Mouse (Mus musculus): ENCODE data around the gene Padi2.

DNA sequence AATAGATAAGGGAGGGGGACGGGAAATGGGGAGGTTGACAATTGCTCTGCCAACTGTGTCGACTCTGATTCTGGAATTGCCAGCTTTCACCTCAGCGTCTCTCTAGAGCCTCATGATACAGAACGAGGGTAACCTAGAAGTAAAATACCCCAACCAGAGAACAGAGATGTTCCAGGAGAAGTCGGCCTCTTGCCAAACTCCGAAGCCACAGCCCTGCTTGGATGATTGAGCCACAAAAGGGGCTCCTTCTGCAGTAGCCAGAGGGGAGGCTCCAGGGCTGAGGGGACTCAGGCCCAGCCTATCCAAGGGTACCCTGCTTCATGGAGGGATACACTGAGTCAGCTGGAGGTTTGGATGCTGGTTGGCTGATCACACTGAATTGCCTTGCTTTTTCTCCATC, 52.2 kb downstream of the Padi2 start:
- TF ChIP-seq CTCF (IDR thresholded peaks at IDR 0.05; ENCODE audit: low read depth, low read length) (no peak), POLR2AphosphoS5 (IDR thresholded peaks at IDR 0.05; ENCODE audit: insufficient replicate concordance, low read depth, low read length) (no peak)

Data from G1E (cell line).